Mouse (Mus musculus): ENCODE data around the gene Fam227b. TPM values are rescaled to one million over a fixed set of nuclear protein-coding genes. Genes with fewer than 3 reads are reported as not detected.

The Fam227b gene
- polyA plus RNA-seq (2014; fragmentation: Nextera tagmentation; extraction: Ambion mirVana) = not detected in 2 replicates

- no peaks in the 10 kb centered on the region for H3K9me3 ChIP-seq (replicated peaks; ENCODE audit: control insufficient read depth, low read length)
- WGBS = under 1% methylated on average over 57 of the region's 57 CpGs
- peak within 1 kb of the TSS; percentile 59 for H3K4me2 ChIP-seq (ENCODE audit: low read length)
Measured at GRCm38 (mm10) chr2:126151855-126152571, at the start of gene Fam227b, which contains the start of gene Dtwd1. Gene Fam227b (minus strand): TSS chr2:126152004. Gene Dtwd1 (plus strand): TSS chr2:126152141.

GRCm38 (mm10) chr2:126198971-126199370 is 47.2 kb upstream of the Fam227b start:
- DNase-seq (ENCODE audit: low spot score) = no peak
- Histone ChIP-seq H3K9me3 (replicated peaks; ENCODE audit: control insufficient read depth, low read length) (no peaks in the 10 kb centered on the region), H3K4me2 (ENCODE audit: low read length) (no peak overlapping the region), H3K4me3 (ENCODE audit: low read depth, low read length) (no peak overlapping the region), H3K4me1 (ENCODE audit: control insufficient read depth, insufficient read depth, low read length) (no peaks in the 10 kb centered on the region), H3K27ac (ENCODE audit: low read depth, low read length) (no peak overlapping the region), H3K36me3 (ENCODE audit: control insufficient read depth, insufficient read depth, low read length) (no peaks in the 10 kb centered on the region), H3K9ac (ENCODE audit: low read length) (no peak overlapping the region), H3K27me3 (replicated peaks; ENCODE audit: control insufficient read depth, insufficient read depth, low read length) (no peaks in the 10 kb centered on the region)
- WGBS = 92% methylated on average over 3 of the region's 3 CpGs
- no peak for ATAC-seq

More at GRCm38 (mm10) chr2:126151855-126152571, at the start of gene Fam227b, which contains the start of gene Dtwd1:
- Histone ChIP-seq H3K4me1 (ENCODE audit: control insufficient read depth, insufficient read depth, low read length) (no peaks in the 10 kb centered on the region), H3K9ac (ENCODE audit: low read length) (peak within 1 kb of the TSS; percentile 89), H3K36me3 (ENCODE audit: control insufficient read depth, insufficient read depth, low read length) (0 out of 2 replicates have a peak, but pooled peaks cover 2% of the 10 kb centered on the region), H3K4me3 (ENCODE audit: low read depth, low read length) (peak within 1 kb of the TSS; percentile 76), H3K27me3 (replicated peaks; ENCODE audit: control insufficient read depth, insufficient read depth, low read length) (no peaks in the 10 kb centered on the region), H3K27ac (ENCODE audit: low read depth, low read length) (peak within 1 kb of the TSS; percentile 72; the same call in 1 of the 2 replicates)
- ATAC-seq (peak; percentile 99), DNase-seq (ENCODE audit: low spot score) (peak; percentile 99)

GRCm38 (mm10) chr2:126195631-126196356 is 44.0 kb upstream of the Fam227b start:
- Histone ChIP-seq H3K9me3 (replicated peaks; ENCODE audit: control insufficient read depth, low read length) (no peaks in the 10 kb centered on the region), H3K4me2 (ENCODE audit: low read length) (no peak overlapping the region), H3K36me3 (ENCODE audit: control insufficient read depth, insufficient read depth, low read length) (no peaks in the 10 kb centered on the region), H3K27me3 (replicated peaks; ENCODE audit: control insufficient read depth, insufficient read depth, low read length) (no peaks in the 10 kb centered on the region), H3K9ac (ENCODE audit: low read length) (no peak overlapping the region), H3K4me1 (ENCODE audit: control insufficient read depth, insufficient read depth, low read length) (no peaks in the 10 kb centered on the region), H3K4me3 (ENCODE audit: low read depth, low read length) (no peak overlapping the region), H3K27ac (ENCODE audit: low read depth, low read length) (no peak overlapping the region)
- 72% methylated on average over 12 of the region's 12 CpGs for WGBS
- ATAC-seq (no peak), DNase-seq (ENCODE audit: low spot score) (peak; percentile 40)

- no peaks in the 10 kb centered on the region for H3K27me3 ChIP-seq (replicated peaks; ENCODE audit: control insufficient read depth, insufficient read depth, low read length)
- no peak overlapping the region for H3K27ac ChIP-seq (ENCODE audit: low read depth, low read length)
- H3K4me3 ChIP-seq (ENCODE audit: low read depth, low read length) = no peak overlapping the region
- H3K9me3 ChIP-seq (replicated peaks; ENCODE audit: control insufficient read depth, low read length) = no peaks in the 10 kb centered on the region
- no peak overlapping the region for H3K4me2 ChIP-seq (ENCODE audit: low read length)
- H3K9ac ChIP-seq (ENCODE audit: low read length) = no peak overlapping the region
- no peaks in the 10 kb centered on the region for H3K4me1 ChIP-seq (ENCODE audit: control insufficient read depth, insufficient read depth, low read length)
- H3K36me3 ChIP-seq (ENCODE audit: control insufficient read depth, insufficient read depth, low read length) = no peaks in the 10 kb centered on the region
- DNase-seq (ENCODE audit: low spot score) = no peak
- 78% methylated on average over 2 of the region's 2 CpGs for WGBS
- no peak for ATAC-seq
Measured at GRCm38 (mm10) chr2:126192129-126192528, 40.3 kb upstream of the Fam227b start.

GRCm38 (mm10) chr2:126191306-126191705 is 39.5 kb upstream of the Fam227b start:
- no peak overlapping the region for H3K27ac ChIP-seq (ENCODE audit: low read depth, low read length)

GRCm38 (mm10) chr2:126171427-126171826 is 19.6 kb upstream of the Fam227b start:
- H3K36me3 ChIP-seq (ENCODE audit: control insufficient read depth, insufficient read depth, low read length) = no peaks in the 10 kb centered on the region
- 97% methylated on average over 1 of the region's 1 CpGs for WGBS
- no peaks in the 10 kb centered on the region for H3K9me3 ChIP-seq (replicated peaks; ENCODE audit: control insufficient read depth, low read length)
- no peaks in the 10 kb centered on the region for H3K4me1 ChIP-seq (ENCODE audit: control insufficient read depth, insufficient read depth, low read length)
- no peak overlapping the region for H3K4me2 ChIP-seq (ENCODE audit: low read length)
- H3K27me3 ChIP-seq (replicated peaks; ENCODE audit: control insufficient read depth, insufficient read depth, low read length) = no peaks in the 10 kb centered on the region
- H3K27ac ChIP-seq (ENCODE audit: low read depth, low read length) = no peak overlapping the region
- ATAC-seq (no peak), DNase-seq (ENCODE audit: low spot score) (no peak)
- no peak overlapping the region for H3K9ac ChIP-seq (ENCODE audit: low read length)
- H3K4me3 ChIP-seq (ENCODE audit: low read depth, low read length) = no peak overlapping the region

More at GRCm38 (mm10) chr2:126191306-126191705, 39.5 kb upstream of the Fam227b start:
- no peak for DNase-seq (ENCODE audit: low spot score)
- Histone ChIP-seq H3K9ac (ENCODE audit: low read length) (no peak overlapping the region), H3K36me3 (ENCODE audit: control insufficient read depth, insufficient read depth, low read length) (no peaks in the 10 kb centered on the region), H3K4me1 (ENCODE audit: control insufficient read depth, insufficient read depth, low read length) (no peaks in the 10 kb centered on the region), H3K27me3 (replicated peaks; ENCODE audit: control insufficient read depth, insufficient read depth, low read length) (no peaks in the 10 kb centered on the region), H3K4me3 (ENCODE audit: low read depth, low read length) (no peak overlapping the region), H3K9me3 (replicated peaks; ENCODE audit: control insufficient read depth, low read length) (no peaks in the 10 kb centered on the region), H3K4me2 (ENCODE audit: low read length) (no peak overlapping the region)
- WGBS = 81% methylated on average over 4 of the region's 4 CpGs
- no peak for ATAC-seq

- WGBS = 80% methylated on average over 8 of the region's 8 CpGs
- Histone ChIP-seq H3K27ac (ENCODE audit: low read depth, low read length) (no peak overlapping the region), H3K27me3 (replicated peaks; ENCODE audit: control insufficient read depth, insufficient read depth, low read length) (no peaks in the 10 kb centered on the region), H3K4me2 (ENCODE audit: low read length) (no peak overlapping the region), H3K4me1 (ENCODE audit: control insufficient read depth, insufficient read depth, low read length) (no peaks in the 10 kb centered on the region), H3K9ac (ENCODE audit: low read length) (no peak overlapping the region), H3K36me3 (ENCODE audit: control insufficient read depth, insufficient read depth, low read length) (peaks cover 9% of the 10 kb centered on the region; the same call in 1 of the 2 replicates), H3K4me3 (ENCODE audit: low read depth, low read length) (no peak overlapping the region), H3K9me3 (replicated peaks; ENCODE audit: control insufficient read depth, low read length) (no peaks in the 10 kb centered on the region)
- DNase-seq (ENCODE audit: low spot score) (no peak), ATAC-seq (no peak)
Measured at GRCm38 (mm10) chr2:126166848-126167617, 15.2 kb upstream of the Fam227b start.

- DNase-seq (ENCODE audit: low spot score) (no peak), ATAC-seq (no peak)
- no peak overlapping the region for H3K9ac ChIP-seq (ENCODE audit: low read length)
- no peak overlapping the region for H3K4me3 ChIP-seq (ENCODE audit: low read depth, low read length)
- H3K27me3 ChIP-seq (replicated peaks; ENCODE audit: control insufficient read depth, insufficient read depth, low read length) = no peaks in the 10 kb centered on the region
- no peak overlapping the region for H3K4me2 ChIP-seq (ENCODE audit: low read length)
- no peak overlapping the region for H3K27ac ChIP-seq (ENCODE audit: low read depth, low read length)
- H3K36me3 ChIP-seq (ENCODE audit: control insufficient read depth, insufficient read depth, low read length) = peaks cover 16% of the 10 kb centered on the region; the same call in 1 of the 2 replicates
- H3K9me3 ChIP-seq (replicated peaks; ENCODE audit: control insufficient read depth, low read length) = no peaks in the 10 kb centered on the region
- no peaks in the 10 kb centered on the region for H3K4me1 ChIP-seq (ENCODE audit: control insufficient read depth, insufficient read depth, low read length)
Measured at GRCm38 (mm10) chr2:126166335-126166734, 14.5 kb upstream of the Fam227b start.
